Mouse (Mus musculus) heart, adult 8-10 months (tissue): Measurements from ENCODE around the gene Olfr1044. TPM values are rescaled to one million over a fixed set of nuclear protein-coding genes. Genes with fewer than 3 reads are reported as not detected.
"Not testable (repeated sequence)": the region's sequence is repeated elsewhere in the genome, so short reads cannot be mapped to it uniquely, and the experiment has no call there.

Source experiments
- DNase-seq: peaks from one replicate; pipeline ENCODE4 v3.0.0; 2022; ENCODE audit warnings: low spot score
- total RNA-seq, 4 experiments: library from RNA; stranded (reverse); gene quantifications; 2 replicates each; pipeline ENCODE4 v1.2.4; 2022

The Olfr1044 gene
- total RNA-seq, result not detected

GRCm38 (mm10) chr2:86177720-86178119 lies at the start of gene Olfr1044:
Gene Olfr1044 (minus strand): TSS chr2:86177820.
- DNase-seq, result no peak

- no peak for DNase-seq
Measured at GRCm38 (mm10) chr2:86219214-86219613, 41.6 kb upstream of the Olfr1044 start, which contains the start of gene Olfr1046. Gene Olfr1046 (minus strand): TSS chr2:86219314.

GRCm38 (mm10) chr2:86202909-86203308 lies 25.3 kb upstream of the Olfr1044 start, which contains the start of gene Olfr1045:
Gene Olfr1045 (minus strand): TSS chr2:86203009.
- no peak for DNase-seq

GRCm38 (mm10) chr2:86195863-86196262 lies 18.2 kb upstream of the Olfr1044 start:
- no peak for DNase-seq

GRCm38 (mm10) chr2:86185583-86185982 lies 8.0 kb upstream of the Olfr1044 start, which contains the start of gene Olfr52:
Gene Olfr52 (minus strand): TSS chr2:86185683.
- DNase-seq, result no peak

- DNase-seq, result no peak
Measured at GRCm38 (mm10) chr2:86179950-86180349, 2.3 kb upstream of the Olfr1044 start.

GRCm38 (mm10) chr2:86175422-86175821 lies 2.2 kb downstream of the Olfr1044 start:
- DNase-seq, result not testable (repeated sequence)

GRCm38 (mm10) chr2:86167422-86167821 lies 10.2 kb downstream of the Olfr1044 start, which contains the start of gene Olfr1043:
Gene Olfr1043 (minus strand): TSS chr2:86167522.
- no peak for DNase-seq

- no peak for DNase-seq
Measured at GRCm38 (mm10) chr2:86161738-86162137, 15.9 kb downstream of the Olfr1044 start, which contains the start of gene Olfr1042. Gene Olfr1042 (minus strand): TSS chr2:86161838.

- DNase-seq, result no peak
Measured at GRCm38 (mm10) chr2:86146632-86147031, 31.0 kb downstream of the Olfr1044 start, which contains the start of gene Olfr1040. Gene Olfr1040 (minus strand): TSS chr2:86146732.

- DNase-seq, result no peak
Measured at GRCm38 (mm10) chr2:86135828-86136227, 41.8 kb downstream of the Olfr1044 start, which contains the start of gene Olfr1039. Gene Olfr1039 (minus strand): TSS chr2:86135928.

Other genes starting within 250 kb of the Olfr1044 start
- gene Olfr1028, start 227.4 kb downstream of the Olfr1044 start, total RNA-seq, result not detected
- not detected for gene Olfr1029, start 203.9 kb downstream of the Olfr1044 start, total RNA-seq
- not detected for gene Olfr1030, start 198.5 kb downstream of the Olfr1044 start, total RNA-seq
- not detected for gene Olfr1031, start 187.5 kb downstream of the Olfr1044 start, total RNA-seq
- gene Olfr1032, start 172.3 kb downstream of the Olfr1044 start, total RNA-seq, result not detected
- gene Olfr1033, start 157.2 kb downstream of the Olfr1044 start, total RNA-seq, result 1 to 10 TPM; 2.0 to 5.0 (median 3.4) TPM
- gene Olfr1034, start 132.0 kb downstream of the Olfr1044 start, total RNA-seq, result under 1 TPM; 0.19 to 0.28 (median 0.24) TPM
- gene Olfr1036, start 103.8 kb downstream of the Olfr1044 start, total RNA-seq, result not detected
- not detected for gene Olfr1037, start 90.4 kb downstream of the Olfr1044 start, total RNA-seq
- not detected for gene Olfr1039, start 41.9 kb downstream of the Olfr1044 start, total RNA-seq
- gene Olfr1040, start 31.1 kb downstream of the Olfr1044 start, total RNA-seq, result not detected
- not detected for gene Olfr1042, start 16.0 kb downstream of the Olfr1044 start, total RNA-seq
- not detected for gene Olfr1043, start 10.3 kb downstream of the Olfr1044 start, total RNA-seq
- not detected for gene Olfr52, start 7.9 kb upstream of the Olfr1044 start, total RNA-seq
- not detected for gene Olfr1045, start 25.2 kb upstream of the Olfr1044 start, total RNA-seq
- gene Olfr1046, start 41.5 kb upstream of the Olfr1044 start, total RNA-seq, result not detected
- gene Olfr1047, start 53.6 kb upstream of the Olfr1044 start, total RNA-seq, result not detected
- gene Olfr1048, start 62.5 kb upstream of the Olfr1044 start, total RNA-seq, result not detected
- gene Olfr1049, start 80.5 kb upstream of the Olfr1044 start, total RNA-seq, result not detected
- not detected for gene Olfr1051, start 101.3 kb upstream of the Olfr1044 start, total RNA-seq
- not detected for gene Olfr1052, start 114.6 kb upstream of the Olfr1044 start, total RNA-seq
- gene Olfr1053, start 137.5 kb upstream of the Olfr1044 start, total RNA-seq, result not detected
- not detected for gene Olfr1054, start 157.6 kb upstream of the Olfr1044 start, total RNA-seq
- gene Olfr1055, start 172.5 kb upstream of the Olfr1044 start, total RNA-seq, result not detected
- gene Olfr1056, start 184.6 kb upstream of the Olfr1044 start, total RNA-seq, result not detected
- not detected for gene Olfr1057, start 200.6 kb upstream of the Olfr1044 start, total RNA-seq
- gene Olfr1058, start 210.7 kb upstream of the Olfr1044 start, total RNA-seq, result not detected
- not detected for gene Olfr1061, start 236.2 kb upstream of the Olfr1044 start, total RNA-seq
- not detected for gene Olfr1062, start 248.9 kb upstream of the Olfr1044 start, total RNA-seq